Mouse (Mus musculus): ENCODE data around the gene St6galnac3.
"Not testable (repeated sequence)": the region's sequence is repeated elsewhere in the genome, so short reads cannot be mapped to it uniquely, and the experiment has no call there.

St6galnac3 gene

DNA sequence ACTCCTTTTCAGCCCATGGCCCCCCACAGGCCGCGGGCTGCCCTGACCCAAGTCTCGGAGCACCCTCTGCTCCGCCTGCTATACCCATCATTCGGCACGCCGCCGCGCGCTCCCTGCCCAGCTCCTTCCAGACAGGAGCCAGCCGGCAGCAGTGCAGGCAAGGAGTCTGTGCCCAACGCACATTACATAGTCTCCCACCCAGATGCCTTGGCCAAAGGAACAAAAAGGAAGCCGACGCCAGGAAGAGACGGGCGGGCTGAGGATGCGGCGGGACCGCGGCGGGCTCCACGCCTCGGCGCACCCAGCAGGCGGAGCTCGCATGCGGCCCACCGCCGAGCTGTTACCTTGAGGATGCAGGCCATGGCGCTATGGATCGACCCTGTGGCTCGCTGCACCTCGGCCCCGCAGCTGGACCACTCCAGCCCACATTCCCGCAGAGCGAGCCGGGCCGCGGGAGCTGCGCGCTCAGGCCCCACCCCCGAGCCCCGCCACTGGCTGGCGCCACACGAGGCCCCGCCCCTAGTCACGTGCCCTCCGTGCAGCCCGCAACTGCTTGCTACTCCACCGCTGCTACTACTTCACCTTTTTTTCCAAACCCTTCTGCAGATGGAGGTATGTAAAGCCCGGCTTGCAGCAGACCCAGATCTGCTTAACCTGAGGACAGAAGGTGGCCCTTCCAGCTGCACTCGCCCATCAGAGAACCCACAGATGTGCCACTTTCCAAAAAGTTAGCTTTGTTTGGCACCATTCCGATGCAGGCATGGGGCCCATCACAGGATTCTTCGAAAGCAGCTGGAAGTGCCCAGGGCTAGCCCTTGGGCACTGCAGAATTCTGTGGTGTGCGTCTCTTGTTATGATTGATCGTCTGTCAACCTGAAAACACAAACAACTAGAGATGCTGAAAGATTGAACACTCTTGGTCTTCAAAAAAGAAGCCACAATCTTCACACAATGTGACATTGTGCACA lies at the start of gene St6galnac3:
St6galnac3 (minus strand) TSS at position 474 of the 968 bp plus-strand sequence.
- peak; percentile 82 to 92 for DNase-seq

GRCm38 (mm10) chr3:153774568-153774967 lies 49.6 kb upstream of the St6galnac3 start:
- no peak for DNase-seq

- DNase-seq, result no peak
Measured at GRCm38 (mm10) chr3:153771479-153771878, 46.5 kb upstream of the St6galnac3 start.

GRCm38 (mm10) chr3:153770573-153770972 lies 45.6 kb upstream of the St6galnac3 start:
- DNase-seq, result no peak

DNA sequence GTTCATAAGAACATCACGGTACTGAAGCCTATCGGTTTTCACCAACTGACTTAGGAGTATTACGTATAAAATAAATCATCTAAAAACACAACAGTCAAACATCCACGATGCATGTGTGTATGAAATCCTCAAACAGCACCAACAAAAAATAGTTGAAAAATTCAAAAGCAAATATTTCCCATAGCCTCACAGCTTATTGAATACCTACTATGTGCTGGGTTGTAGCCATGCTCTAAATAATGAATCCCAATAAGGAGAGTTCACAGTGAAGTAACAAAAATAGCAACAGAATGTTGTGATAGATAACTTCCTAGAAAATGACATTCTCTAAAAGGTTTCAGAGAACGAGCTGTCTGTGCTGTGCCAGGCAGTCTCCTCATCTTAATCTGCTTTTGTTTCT lies 44.2 kb upstream of the St6galnac3 start:
- DNase-seq, result no peak

DNA sequence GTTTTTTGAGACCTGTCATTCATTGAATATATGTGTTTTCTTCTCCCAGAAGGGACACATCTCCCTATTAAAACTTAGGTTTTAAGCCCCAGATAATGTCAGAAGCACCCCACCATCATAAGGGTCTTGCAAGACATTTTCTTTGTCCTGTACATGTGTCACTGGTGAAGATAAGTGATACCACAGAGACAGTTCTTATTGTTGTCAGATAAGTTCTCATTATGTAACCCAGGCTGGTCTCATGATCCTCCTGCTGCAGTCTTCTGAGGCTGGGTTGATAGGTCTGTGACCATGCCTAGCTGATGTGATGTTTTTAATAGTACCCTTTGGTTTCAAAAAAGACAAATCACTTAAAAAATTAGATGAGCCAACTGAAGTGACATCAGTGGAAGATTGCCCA lies 40.2 kb upstream of the St6galnac3 start:
- no peak for DNase-seq

DNA sequence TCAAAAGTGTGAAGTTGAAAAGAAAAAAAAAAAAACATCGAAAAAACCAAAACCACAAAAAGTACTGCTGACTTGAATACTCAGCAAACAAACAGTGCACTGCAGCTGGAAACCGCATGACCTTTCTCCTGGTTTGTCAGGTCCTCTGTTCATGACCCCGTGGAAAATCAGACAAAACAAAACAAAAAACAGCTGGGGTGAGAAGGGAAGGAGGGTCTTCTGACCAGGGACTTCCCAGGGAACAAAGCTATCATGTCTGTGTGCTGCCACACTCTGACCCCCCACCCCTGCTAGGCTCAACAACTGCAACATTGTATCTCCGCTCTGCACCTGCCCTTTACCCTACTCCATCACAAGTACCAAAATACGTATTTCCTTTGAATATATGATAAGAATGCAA lies 39.8 kb upstream of the St6galnac3 start:
- no peak for DNase-seq

DNA sequence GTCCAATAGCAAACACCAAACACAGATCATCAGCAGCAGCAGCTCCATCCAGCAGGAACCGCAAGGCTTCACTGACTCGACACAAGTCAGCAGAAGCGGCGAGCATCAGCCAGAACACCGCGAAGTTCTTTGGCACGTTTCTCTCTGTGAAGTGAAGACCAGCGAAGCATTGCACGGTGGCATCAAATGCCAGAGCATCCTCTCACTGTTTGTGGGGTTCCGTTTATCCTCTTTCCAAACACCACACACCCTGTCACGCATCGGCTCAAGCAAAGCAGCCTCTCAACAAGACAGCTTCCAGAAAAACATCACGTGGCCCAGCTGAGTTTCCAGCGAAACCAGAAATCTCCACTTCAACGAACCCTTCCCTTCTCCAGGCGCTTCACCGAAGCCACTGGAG lies 36.2 kb upstream of the St6galnac3 start:
- no peak for DNase-seq

GRCm38 (mm10) chr3:153759269-153759668 lies 34.3 kb upstream of the St6galnac3 start:
- no peak for DNase-seq

DNA sequence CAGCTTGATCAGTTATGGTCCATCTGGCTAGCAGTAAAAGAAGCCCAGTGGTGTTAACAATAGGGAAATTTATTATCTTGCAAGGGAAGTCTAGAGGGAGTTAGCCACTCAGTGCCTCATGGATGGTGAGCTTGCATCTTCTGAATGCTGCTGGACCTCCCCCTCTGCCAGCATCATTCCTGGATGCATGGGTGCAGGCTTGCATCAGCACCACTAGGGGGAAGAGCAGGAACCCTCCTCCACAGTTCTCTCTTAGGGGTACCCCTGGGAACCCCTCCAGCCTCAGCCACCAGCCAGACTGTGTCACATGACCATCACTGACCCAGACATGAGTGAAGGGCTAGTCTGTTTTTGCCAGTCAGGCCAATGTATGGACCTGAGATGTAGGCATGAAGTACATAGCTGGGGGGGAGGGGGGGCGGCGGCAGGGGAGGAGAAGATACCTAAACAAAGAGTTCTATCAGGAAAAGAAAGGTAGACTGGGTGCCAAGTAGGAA lies 31.6 kb upstream of the St6galnac3 start:
- DNase-seq, result no peak

GRCm38 (mm10) chr3:153755785-153756326 lies 30.9 kb upstream of the St6galnac3 start:
- not testable (repeated sequence) for DNase-seq

- no peak for DNase-seq
Measured at GRCm38 (mm10) chr3:153751435-153751834, 26.5 kb upstream of the St6galnac3 start.

DNA sequence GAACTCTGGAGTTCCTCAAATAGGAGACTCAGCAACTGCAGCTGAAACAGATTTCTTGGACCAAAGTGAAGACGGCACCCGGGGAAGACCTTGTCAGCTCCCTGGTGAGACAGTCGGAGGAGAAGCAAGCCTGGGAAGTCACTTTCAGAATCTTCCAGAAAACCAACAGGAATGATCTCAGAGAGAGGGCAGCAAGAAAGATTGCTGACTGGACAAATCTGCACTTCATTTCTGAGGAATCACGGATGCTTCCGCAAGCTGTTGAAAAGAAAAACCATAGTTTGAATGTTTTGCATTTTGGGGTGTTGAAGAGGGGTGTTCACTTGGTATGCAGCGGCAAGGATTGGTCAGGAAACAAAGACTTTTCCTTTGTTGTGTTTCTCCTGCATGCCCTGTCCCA lies 24.4 kb upstream of the St6galnac3 start:
- DNase-seq, result no peak

DNA sequence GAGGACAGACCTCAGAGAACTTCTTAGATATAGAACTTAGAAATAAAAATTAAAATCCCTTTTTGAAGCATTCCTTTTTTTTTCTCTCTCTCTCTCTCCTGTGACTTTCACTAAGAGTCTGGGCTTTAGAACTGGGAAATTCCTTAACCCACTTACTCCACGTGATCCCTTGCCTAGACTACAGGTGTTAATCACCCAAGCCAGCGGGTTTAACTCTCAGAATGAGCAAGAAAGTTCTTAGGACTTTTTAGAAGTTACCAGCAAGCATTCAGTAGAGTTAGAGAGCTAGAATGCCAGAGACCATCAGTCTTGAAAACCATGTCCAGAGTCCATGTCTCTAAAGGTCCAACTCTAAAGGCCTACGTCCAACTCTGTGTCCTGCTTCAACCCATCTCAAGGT lies 23.3 kb upstream of the St6galnac3 start:
- DNase-seq, result no peak

GRCm38 (mm10) chr3:153745099-153745498 lies 20.1 kb upstream of the St6galnac3 start:
- DNase-seq, result no peak

DNA sequence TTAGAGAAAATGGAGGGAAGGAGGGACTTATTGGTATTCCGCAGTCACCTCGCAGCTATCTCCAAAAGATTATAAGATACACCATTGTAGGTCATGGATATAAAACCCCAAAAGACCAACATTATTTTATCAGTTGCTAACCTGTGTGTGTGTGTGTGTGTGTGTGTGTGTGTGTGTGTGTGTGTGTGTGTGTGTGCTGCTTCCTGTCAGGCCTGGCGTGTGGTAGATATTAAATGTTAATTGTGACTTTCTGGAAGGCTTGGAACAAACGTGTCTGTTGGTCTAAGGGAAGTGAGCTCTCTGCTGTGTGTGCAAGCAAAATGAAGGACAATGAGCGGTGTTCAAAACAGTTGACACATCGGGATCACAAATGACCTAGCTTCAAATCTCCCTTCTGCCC lies 19.5 kb upstream of the St6galnac3 start:
- no peak for DNase-seq

GRCm38 (mm10) chr3:153741800-153742199 lies 16.8 kb upstream of the St6galnac3 start:
- DNase-seq, result no peak

DNA sequence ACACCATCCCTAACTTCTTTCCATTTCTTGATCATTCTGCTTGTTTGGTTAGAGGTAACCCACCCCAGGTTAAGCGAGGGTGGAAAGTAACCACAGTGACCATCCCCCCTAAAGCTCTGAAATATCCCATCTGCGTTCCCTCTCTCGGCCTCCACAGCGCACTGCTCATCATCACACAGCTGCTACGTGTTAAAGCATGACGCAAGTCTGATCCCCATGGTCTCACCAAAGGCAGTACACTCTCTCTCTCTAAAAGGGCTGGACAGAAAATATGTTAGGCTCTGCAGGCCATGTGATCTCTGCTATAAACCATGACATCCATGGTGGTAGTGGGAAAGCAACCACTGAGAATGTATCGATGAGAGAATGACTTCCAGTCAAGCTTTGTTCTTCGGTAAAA lies 14.4 kb upstream of the St6galnac3 start:
- no peak for DNase-seq

- no peak for DNase-seq
Measured at GRCm38 (mm10) chr3:153738421-153738820, 13.4 kb upstream of the St6galnac3 start.

DNA sequence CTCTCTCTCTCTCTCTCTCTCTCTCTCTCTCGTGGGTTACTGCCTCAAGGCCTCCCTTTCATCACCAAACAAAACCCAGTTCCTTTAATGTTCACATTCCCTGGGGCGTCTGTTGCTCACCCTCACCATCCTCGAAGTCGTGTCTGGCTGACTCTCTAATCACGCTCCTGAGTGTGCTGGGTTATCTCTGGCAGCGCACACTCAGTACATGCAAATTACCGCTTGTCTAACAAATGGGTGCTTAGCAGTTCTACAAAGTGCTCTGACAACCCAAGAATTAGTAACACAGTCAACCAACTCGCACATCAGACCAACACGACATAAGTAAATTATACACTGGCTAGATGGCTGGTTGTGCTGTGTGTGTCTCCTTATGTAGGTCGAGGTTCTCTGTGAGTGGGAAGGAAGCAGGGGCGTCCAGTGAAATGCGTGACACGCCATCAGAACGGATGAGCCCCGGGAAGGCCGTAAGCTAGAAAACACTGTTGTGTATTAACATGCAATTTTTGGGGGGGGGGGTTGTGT lies 11.8 kb upstream of the St6galnac3 start:
- no peak for DNase-seq

- DNase-seq, result no peak
Measured at GRCm38 (mm10) chr3:153735796-153736549, 11.0 kb upstream of the St6galnac3 start.

GRCm38 (mm10) chr3:153734741-153735140 lies 9.8 kb upstream of the St6galnac3 start:
- no peak for DNase-seq
